14 mouse cellular contexts compared by ENCODE assay signal in the genomic region with DNA sequence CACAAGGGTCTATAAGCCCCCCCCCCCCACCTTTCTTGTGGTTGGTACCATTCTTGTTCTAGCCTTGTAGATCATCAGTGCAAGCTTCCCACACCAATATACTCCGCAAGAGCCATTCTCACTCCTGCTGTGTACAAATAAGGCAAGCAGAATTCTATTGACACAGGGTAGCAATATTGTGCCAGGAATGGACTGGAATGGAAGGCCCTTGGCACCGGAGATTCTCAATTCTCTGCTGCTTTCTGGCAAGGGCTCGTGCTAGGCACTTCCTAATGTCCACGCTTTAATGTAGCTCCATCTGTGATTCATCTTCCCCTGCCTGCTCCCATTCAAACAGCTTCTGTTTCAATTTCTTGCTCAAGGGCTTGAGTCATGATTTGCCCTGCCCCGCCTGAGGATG. TPM values are rescaled to one million over a fixed set of nuclear protein-coding genes. Genes with fewer than 3 reads are reported as not detected.
DNase-seq lines count a peak whose midpoint lies in the region; ATAC-seq and TF ChIP-seq lines count a peak whose summit lies in the region.
"Had no signal": no experiment of that assay in that cellular context is flagged by ENCODE, and none has a peak within 500 bp of the region (broad histone marks: within the 10 kb centered on the region; RNA-seq: fewer than 3 reads in every experiment).

No protein-coding gene starts in this region.

- ATAC-seq in liver, postnatal 0 days: no peak
- peak; percentile 78 for ATAC-seq in forebrain, embryonic 16.5 days

- H3K4me2 ChIP-seq in liver, postnatal 0 days (ENCODE audit: low read depth, low read length): no peak overlapping the region
- no peak overlapping the region for H3K4me2 ChIP-seq in forebrain, embryonic 16.5 days (ENCODE audit: low read length)
- H3K4me2 ChIP-seq: heart, embryonic 11.5 days; liver, embryonic 15.5 days; neural tube, embryonic 12.5 days had no signal

- no peak for TF ChIP-seq CTCF in liver, adult 2 months (IDR thresholded peaks at IDR 0.05; ENCODE audit: low read depth, low read length)
- TF ChIP-seq CTCF in liver, postnatal 0 days (IDR thresholded peaks at IDR 0.05; ENCODE audit: low read depth): no peak

- H3K4me3 ChIP-seq in liver, adult 2 months (ENCODE audit: insufficient read depth, low read depth, low read length): no peak overlapping the region
- H3K4me3 ChIP-seq in liver, postnatal 0 days (ENCODE audit: low read depth, low read length): no peak overlapping the region
- H3K4me3 ChIP-seq in forebrain, embryonic 16.5 days (replicated peaks; ENCODE audit: low read length): no peak overlapping the region
- H3K4me3 ChIP-seq: liver, embryonic 15.5 days; neural tube, embryonic 12.5 days had no signal

- WGBS in liver, adult 2 months: 38% methylated on average over 5 of the region's 5 CpGs
- WGBS in liver, postnatal 0 days (ENCODE audit: insufficient replicate concordance): 79% methylated on average over 5 of the region's 5 CpGs
- 69% methylated on average over 5 of the region's 5 CpGs for WGBS in forebrain, embryonic 16.5 days

- no peak for TF ChIP-seq EP300 in liver, postnatal 0 days (IDR thresholded peaks at IDR 0.05; ENCODE audit: low read depth)

- TF ChIP-seq POLR2A in liver, adult 2 months (IDR thresholded peaks at IDR 0.05; ENCODE audit: extremely low read depth, insufficient read depth, low read length): no peak

- peak; percentile 39 for DNase-seq in liver, adult 2 months (ENCODE audit: extremely low read depth, low read depth, low spot score)
- DNase-seq in liver, postnatal 0 days: no peak
- peak; percentile 35 for DNase-seq in adipocyte (ENCODE audit: low spot score)
- peak; percentile 49 for DNase-seq in cerebellum, adult 11 months
- DNase-seq in ovary, postnatal 10 days (ENCODE audit: low spot score): no peak
- DNase-seq in layer of hippocampus, adult 18-20 months (ENCODE audit: low spot score in 2 of 2): no peak
- DNase-seq: embryo, embryonic 11 days; layer of hippocampus, adult 9-11 months; right cerebral cortex, adult 18-20 months had no signal

- peaks cover 4% of the 10 kb centered on the region; the same call in 1 of the 2 replicates for H3K27me3 ChIP-seq in liver, adult 2 months (ENCODE audit: control insufficient read depth, insufficient read depth, low read length)
- H3K27me3 ChIP-seq in liver, postnatal 0 days (ENCODE audit: insufficient read depth, low read length): peaks cover 12% of the 10 kb centered on the region; the same call in 1 of the 2 replicates
- H3K27me3 ChIP-seq in forebrain, embryonic 16.5 days (replicated peaks; ENCODE audit: control insufficient read depth, insufficient read depth, low read length): no peaks in the 10 kb centered on the region
- H3K27me3 ChIP-seq: liver, embryonic 15.5 days; neural tube, embryonic 12.5 days had no signal

- H3K9me3 ChIP-seq in liver, postnatal 0 days (ENCODE audit: low read length): no peaks in the 10 kb centered on the region
- H3K9me3 ChIP-seq in forebrain, embryonic 16.5 days (ENCODE audit: control insufficient read depth, low read length): no peaks in the 10 kb centered on the region
- H3K9me3 ChIP-seq: liver, embryonic 15.5 days; neural tube, embryonic 12.5 days had no signal

- no peaks in the 10 kb centered on the region for H3K36me3 ChIP-seq in liver, adult 2 months (ENCODE audit: control insufficient read depth, insufficient read depth, low read length)
- no peaks in the 10 kb centered on the region for H3K36me3 ChIP-seq in liver, postnatal 0 days (replicated peaks; ENCODE audit: insufficient read depth, low read length)
- H3K36me3 ChIP-seq in forebrain, embryonic 16.5 days (ENCODE audit: control insufficient read depth, insufficient read depth): no peaks in the 10 kb centered on the region
- H3K36me3 ChIP-seq: liver, embryonic 15.5 days; neural tube, embryonic 12.5 days had no signal

- H3K4me1 ChIP-seq in liver, adult 2 months (ENCODE audit: control insufficient read depth, insufficient read depth, low read length): peaks cover 4% of the 10 kb centered on the region; the same call in 1 of the 2 replicates
- peaks cover under 1% of the 10 kb centered on the region; the same call in 1 of the 2 replicates for H3K4me1 ChIP-seq in liver, postnatal 0 days (ENCODE audit: insufficient read depth)
- H3K4me1 ChIP-seq in forebrain, embryonic 16.5 days (replicated peaks; ENCODE audit: control insufficient read depth, insufficient read depth, low read length): peaks cover 4% of the 10 kb centered on the region; the same call in 1 of the 2 replicates
- H3K4me1 ChIP-seq: liver, embryonic 15.5 days; neural tube, embryonic 12.5 days had no signal

- no peak overlapping the region for H3K9ac ChIP-seq in liver, adult 2 months (ENCODE audit: low read depth, low read length)
- H3K9ac ChIP-seq in liver, postnatal 0 days (replicated peaks): no peak overlapping the region
- H3K9ac ChIP-seq in forebrain, embryonic 16.5 days (replicated peaks; ENCODE audit: low read depth, low read length): no peak overlapping the region
- H3K9ac ChIP-seq: liver, embryonic 15.5 days; neural tube, embryonic 12.5 days had no signal

- H3K27ac ChIP-seq in liver, adult 2 months (replicated peaks; ENCODE audit: insufficient read depth, low read depth, low read length): no peak overlapping the region
- no peak overlapping the region for H3K27ac ChIP-seq in liver, postnatal 0 days (ENCODE audit: low read depth)
- no peak overlapping the region for H3K27ac ChIP-seq in forebrain, embryonic 16.5 days (ENCODE audit: low read length)
- H3K27ac ChIP-seq: kidney, postnatal 0 days; liver, embryonic 15.5 days; neural tube, embryonic 12.5 days had no signal

- H3K79me2 ChIP-seq in liver, adult 2 months (ENCODE audit: control insufficient read depth, insufficient read depth, low read length): no peaks in the 10 kb centered on the region

RNA-seq across cellular contexts. Expression of a gene that starts 5.2 kb away (rescaled TPM):
- 2.1 and 2.7 TPM in 2 replicates for total RNA-seq in liver, adult 2 months (2014; rRNA removed)
- 0.31 and 0.53 TPM in 2 replicates for polyA plus RNA-seq in liver, adult 2 months (2012; rRNA removed)
- polyA plus RNA-seq in liver, postnatal 0 days (2015; fragmentation: Nextera tagmentation; extraction: Ambion mirVana): 0.13 and 0.20 TPM in 2 replicates
- not detected in 2 replicates for polyA plus RNA-seq in forebrain, embryonic 16.5 days (2015; fragmentation: Nextera tagmentation; extraction: Ambion mirVana)
- total RNA-seq in layer of hippocampus, adult 18-20 months (2021): 1 to 10 TPM; 1.4 TPM
- polyA plus RNA-seq: heart, embryonic 11.5 days; neural tube, embryonic 12.5 days had no signal

RNA-seq across cellular contexts. Expression of a gene that starts 31.2 kb away (rescaled TPM):
- 11.6 and 18.3 TPM in 2 replicates for total RNA-seq in liver, adult 2 months (2014; rRNA removed)
- 2.3 and 2.7 TPM in 2 replicates for polyA plus RNA-seq in liver, adult 2 months (2012; rRNA removed)
- polyA plus RNA-seq in liver, postnatal 0 days (2015; fragmentation: Nextera tagmentation; extraction: Ambion mirVana): 7.1 and 7.8 TPM in 2 replicates
- 1.4 TPM in 2 replicates for polyA plus RNA-seq in forebrain, embryonic 16.5 days (2015; fragmentation: Nextera tagmentation; extraction: Ambion mirVana)
- 1 to 10 TPM; 2.0 to 2.3 TPM for total RNA-seq in layer of hippocampus, adult 18-20 months (2021)

Comparison
In these comparisons a context has a peak if more than half of its experiments do, and no peak if none do; other contexts are left out.
1. DNase-seq: peak in liver, adult 2 months (single experiment), adipocyte (single experiment) and cerebellum, adult 11 months (single experiment); none in liver, postnatal 0 days (single experiment), ovary, postnatal 10 days (single experiment) and layer of hippocampus, adult 18-20 months (0 of 2).